ENCODE assay signal across 14 mouse cellular contexts in genomic region chr15:56244004-56244735, GRCm38 (mm10).
DNase-seq lines count a peak whose midpoint lies in the region; ATAC-seq and TF ChIP-seq lines count a peak whose summit lies in the region.
"Had no signal": no experiment of that assay in that cellular context is flagged by ENCODE, and none has a peak within 500 bp of the region (broad histone marks: within the 10 kb centered on the region; RNA-seq: fewer than 3 reads in every experiment).

No protein-coding gene starts in this region.

- H3K9me3 ChIP-seq in embryonic facial prominence, embryonic 10.5 days = no peaks in the 10 kb centered on the region
- H3K9me3 ChIP-seq in kidney, embryonic 15.5 days (replicated peaks) = no peaks in the 10 kb centered on the region
- no peaks in the 10 kb centered on the region for H3K9me3 ChIP-seq in midbrain, postnatal 0 days (ENCODE audit: low read length)
- H3K9me3 ChIP-seq: G1E had no signal

- H3K27me3 ChIP-seq in embryonic facial prominence, embryonic 10.5 days (replicated peaks; ENCODE audit: low read depth, poor library complexity, severe bottlenecking) = no peaks in the 10 kb centered on the region
- no peaks in the 10 kb centered on the region for H3K27me3 ChIP-seq in kidney, embryonic 15.5 days
- no peaks in the 10 kb centered on the region for H3K27me3 ChIP-seq in midbrain, postnatal 0 days (ENCODE audit: insufficient read depth, low read length)

- H3K4me3 ChIP-seq in embryonic facial prominence, embryonic 10.5 days = no peak overlapping the region
- H3K4me3 ChIP-seq in kidney, embryonic 15.5 days (replicated peaks) = no peak overlapping the region
- no peak overlapping the region for H3K4me3 ChIP-seq in midbrain, postnatal 0 days (ENCODE audit: low read depth, low read length)

- ATAC-seq in kidney, embryonic 15.5 days (replicated peaks; ENCODE audit: low FRiP score) = peak; percentile 58; the same call in 1 of the 2 replicates
- ATAC-seq in midbrain, postnatal 0 days (ENCODE audit: low FRiP score) = no peak
- ATAC-seq in inflammation-experienced regulatory T-cells, adult 6 months = no peak

- no peaks in the 10 kb centered on the region for H3K36me3 ChIP-seq in embryonic facial prominence, embryonic 10.5 days (replicated peaks)
- no peaks in the 10 kb centered on the region for H3K36me3 ChIP-seq in kidney, embryonic 15.5 days
- no peaks in the 10 kb centered on the region for H3K36me3 ChIP-seq in midbrain, postnatal 0 days (ENCODE audit: insufficient read depth, low read length)
- H3K36me3 ChIP-seq: G1E had no signal

- H3K4me1 ChIP-seq in embryonic facial prominence, embryonic 10.5 days = peaks cover 11% of the 10 kb centered on the region
- H3K4me1 ChIP-seq in kidney, embryonic 15.5 days = peaks cover 4% of the 10 kb centered on the region; the same call in 1 of the 2 replicates
- H3K4me1 ChIP-seq in midbrain, postnatal 0 days (ENCODE audit: insufficient read depth, low read length) = no peaks in the 10 kb centered on the region

- H3K27ac ChIP-seq in embryonic facial prominence, embryonic 10.5 days (replicated peaks) = no peak overlapping the region; the same call in 1 of the 2 replicates
- H3K27ac ChIP-seq in kidney, embryonic 15.5 days = no peak overlapping the region
- H3K27ac ChIP-seq in midbrain, postnatal 0 days (ENCODE audit: low read depth, low read length) = no peak overlapping the region

- no peak overlapping the region for H3K4me2 ChIP-seq in kidney, embryonic 15.5 days
- no peak overlapping the region for H3K4me2 ChIP-seq in midbrain, postnatal 0 days (ENCODE audit: low read depth, low read length, poor library complexity, severe bottlenecking)
- H3K4me2 ChIP-seq: midbrain, embryonic 11.5 days had no signal

- intact Hi-C loops in heart, postnatal 36 days (cut with DNase I) = no loop called here

- no peak for TF ChIP-seq CTCF in midbrain, postnatal 0 days (IDR thresholded peaks at IDR 0.05)

- peak; percentile 88 for DNase-seq in heart, adult 11 months
- no peak for DNase-seq in heart, postnatal 36 days
- peak; percentile 50 for DNase-seq in embryonic facial prominence, embryonic 10.5 days (ENCODE audit: low spot score)
- DNase-seq in lung, postnatal 10 days = peak; percentile 73
- DNase-seq in midbrain, postnatal 0 days (ENCODE audit: low spot score) = no peak
- no peak for DNase-seq in thymus, postnatal 0 days (ENCODE audit: low spot score)
- DNase-seq: cerebellum, adult 9-10 months; gastrocnemius, postnatal 36 days; left cerebral cortex, postnatal 4 days; spleen, adult 18-20 months had no signal

- WGBS in embryonic facial prominence, embryonic 10.5 days = 53% methylated on average over 9 of the region's 9 CpGs
- 33% methylated on average over 9 of the region's 9 CpGs for WGBS in kidney, embryonic 15.5 days
- 82% methylated on average over 9 of the region's 9 CpGs for WGBS in midbrain, postnatal 0 days

- no peak overlapping the region for H3K9ac ChIP-seq in kidney, embryonic 15.5 days
- H3K9ac ChIP-seq in midbrain, postnatal 0 days (replicated peaks; ENCODE audit: low read length, poor library complexity, severe bottlenecking) = no peak overlapping the region

Comparison
In these comparisons a context has a peak if more than half of its experiments do, and no peak if none do; other contexts are left out.
1. DNase-seq: peak in heart, adult 11 months (single experiment), embryonic facial prominence, embryonic 10.5 days (single experiment) and lung, postnatal 10 days (single experiment); none in heart, postnatal 36 days (0 of 2), midbrain, postnatal 0 days (single experiment) and thymus, postnatal 0 days (single experiment).